Mouse (Mus musculus) T-helper 17 cell (primary cell): ENCODE measurements around the gene Kcnq1.

ENCODE experiments used
- in situ Hi-C, 2 experiments: fragments of 300-600 bp; cut with MboI, MseI; formaldehyde crosslinking; loops; 1 replicate in 1 of 2; 2 replicates in 1 of 2; pipeline ENCODE4 v1.15.1; 2025; ENCODE audit warnings: high pct_unique_total_duplicates in 2 of 2

Gene Kcnq1

GRCm38 (mm10) chr7:143401429-143402016 is 295.4 kb downstream of the Kcnq1 start:
- in situ Hi-C loops, result no loop called here

- in situ Hi-C loops, result no loop called here
Measured at GRCm38 (mm10) chr7:143404296-143404695, 298.1 kb downstream of the Kcnq1 start.

- in situ Hi-C loops, result no loop called here
Measured at GRCm38 (mm10) chr7:143407931-143408501, 301.9 kb downstream of the Kcnq1 start.

- in situ Hi-C loops, result no loop called here
Measured at GRCm38 (mm10) chr7:143408615-143409021, 302.5 kb downstream of the Kcnq1 start.

GRCm38 (mm10) chr7:143412606-143413005 is 306.4 kb downstream of the Kcnq1 start:
- in situ Hi-C loops, result no loop called here

- in situ Hi-C loops, result no loop called here
Measured at GRCm38 (mm10) chr7:143415070-143415469, 308.9 kb downstream of the Kcnq1 start.

GRCm38 (mm10) chr7:143416406-143416805 is 310.2 kb downstream of the Kcnq1 start:
- in situ Hi-C loops, result no loop called here

- in situ Hi-C loops, result no loop called here
Measured at GRCm38 (mm10) chr7:143417875-143418274, 311.7 kb downstream of the Kcnq1 start.

- in situ Hi-C loops, result no loop called here
Measured at GRCm38 (mm10) chr7:143419585-143420160, 313.5 kb downstream of the Kcnq1 start.

GRCm38 (mm10) chr7:143428142-143428813 is 322.1 kb downstream of the Kcnq1 start:
- in situ Hi-C loops, result no loop called here

- in situ Hi-C loops, result no loop called here
Measured at GRCm38 (mm10) chr7:143428814-143429499, 322.8 kb downstream of the Kcnq1 start.

GRCm38 (mm10) chr7:143432631-143433030 is 326.5 kb downstream of the Kcnq1 start:
- in situ Hi-C loops, result no loop called here

GRCm38 (mm10) chr7:143433331-143433730 is 327.2 kb downstream of the Kcnq1 start:
- in situ Hi-C loops, result no loop called here

GRCm38 (mm10) chr7:143437231-143437893 is 331.2 kb downstream of the Kcnq1 start:
- in situ Hi-C loops, result no loop called here

- in situ Hi-C loops, result no loop called here
Measured at GRCm38 (mm10) chr7:143437894-143438581, 331.9 kb downstream of the Kcnq1 start.

GRCm38 (mm10) chr7:143438965-143439364 is 332.8 kb downstream of the Kcnq1 start:
- in situ Hi-C loops, result no loop called here

- in situ Hi-C loops, result no loop called here
Measured at GRCm38 (mm10) chr7:143444580-143444954, 338.4 kb downstream of the Kcnq1 start.

- in situ Hi-C loops, result no loop called here
Measured at GRCm38 (mm10) chr7:143444955-143445648, 338.9 kb downstream of the Kcnq1 start.

- in situ Hi-C loops, result no loop called here
Measured at GRCm38 (mm10) chr7:143445651-143446460, 339.7 kb downstream of the Kcnq1 start.

GRCm38 (mm10) chr7:143447130-143447529 is 341.0 kb downstream of the Kcnq1 start:
- in situ Hi-C loops, result no loop called here
